In genomic region chr15:61102421-61103412, GRCm38 (mm10) we compare ENCODE assay signal across 8 mouse cellular contexts.
DNase-seq lines count a peak whose midpoint lies in the region; ATAC-seq and TF ChIP-seq lines count a peak whose summit lies in the region.

No protein-coding gene starts in this region.

- no peak for ATAC-seq in embryonic facial prominence, embryonic 12.5 days (ENCODE audit: insufficient number of reproducible peaks, insufficient read depth, low FRiP score, low TSS enrichment)
- ATAC-seq in midbrain, embryonic 11.5 days (ENCODE audit: low FRiP score), result peak; percentile 59; the same call in 1 of the 2 replicates

- WGBS in thymus, adult 2 months, result 73% methylated on average over 7 of the region's 7 CpGs
- WGBS in embryonic facial prominence, embryonic 12.5 days, result 28% methylated on average over 7 of the region's 7 CpGs
- WGBS in midbrain, embryonic 11.5 days, result 27% methylated on average over 7 of the region's 7 CpGs

- H3K4me2 ChIP-seq in embryonic facial prominence, embryonic 12.5 days (replicated peaks), result 0 out of 2 replicates have a peak overlapping the region, but pooled peaks have one; percentile 7
- peak overlapping the region; percentile 16; the same call in 1 of the 2 replicates for H3K4me2 ChIP-seq in midbrain, embryonic 11.5 days

- DNase-seq in cerebellum, postnatal 10 days, result peak; percentile 72 to 82
- no peak for DNase-seq in cerebellum, adult 9-11 months
- DNase-seq in thymus, adult 2 months, result peak; percentile 14
- DNase-seq in thymus, adult 18-20 months, result no peak
- peak; percentile 43 to 46 for DNase-seq in kidney, postnatal 36 days
- peak; percentile 93 for DNase-seq in midbrain, embryonic 11.5 days (ENCODE audit: low spot score, missing footprints)
- peak; percentile 25 for DNase-seq in thymus, postnatal 14 days

- TF ChIP-seq CTCF in thymus, adult 2 months (IDR thresholded peaks at IDR 0.05; ENCODE audit: borderline replicate concordance, control insufficient read depth, extremely low read depth, insufficient read depth, low read length, poor library complexity), result no peak

- H3K9ac ChIP-seq in embryonic facial prominence, embryonic 12.5 days, result no peak overlapping the region
- H3K9ac ChIP-seq in midbrain, embryonic 11.5 days (ENCODE audit: low read length), result no peak overlapping the region

- no peak overlapping the region for H3K27ac ChIP-seq in thymus, adult 2 months (ENCODE audit: control insufficient read depth, insufficient read depth, low read length)
- no peak overlapping the region for H3K27ac ChIP-seq in embryonic facial prominence, embryonic 12.5 days
- H3K27ac ChIP-seq in midbrain, embryonic 11.5 days (ENCODE audit: low read depth, low read length), result no peak overlapping the region

- no peaks in the 10 kb centered on the region for H3K4me1 ChIP-seq in thymus, adult 2 months (replicated peaks; ENCODE audit: control insufficient read depth, insufficient read depth, low read length)
- peaks cover 4% of the 10 kb centered on the region; the same call in 1 of the 2 replicates for H3K4me1 ChIP-seq in embryonic facial prominence, embryonic 12.5 days
- H3K4me1 ChIP-seq in midbrain, embryonic 11.5 days (ENCODE audit: control insufficient read depth, insufficient read depth, low read length), result no peaks in the 10 kb centered on the region

- no peak overlapping the region for H3K4me3 ChIP-seq in thymus, adult 2 months (ENCODE audit: control insufficient read depth, insufficient read depth, low read length)
- H3K4me3 ChIP-seq in embryonic facial prominence, embryonic 12.5 days, result no peak overlapping the region
- H3K4me3 ChIP-seq in midbrain, embryonic 11.5 days (ENCODE audit: low read depth, low read length), result no peak overlapping the region

- no peaks in the 10 kb centered on the region for H3K9me3 ChIP-seq in embryonic facial prominence, embryonic 12.5 days
- no peaks in the 10 kb centered on the region for H3K9me3 ChIP-seq in midbrain, embryonic 11.5 days (ENCODE audit: control insufficient read depth, low read length)

- no peaks in the 10 kb centered on the region for H3K27me3 ChIP-seq in thymus, adult 2 months (ENCODE audit: control insufficient read depth, insufficient read depth, low read length)
- H3K27me3 ChIP-seq in embryonic facial prominence, embryonic 12.5 days, result no peaks in the 10 kb centered on the region
- H3K27me3 ChIP-seq in midbrain, embryonic 11.5 days (ENCODE audit: control insufficient read depth, insufficient read depth, low read length), result no peaks in the 10 kb centered on the region

- TF ChIP-seq POLR2A in thymus, adult 2 months (IDR thresholded peaks at IDR 0.05; ENCODE audit: control insufficient read depth, extremely low read depth, insufficient read depth, low read length, poor library complexity), result no peak

- H3K36me3 ChIP-seq in thymus, adult 2 months (ENCODE audit: control insufficient read depth, insufficient read depth, low read length), result no peaks in the 10 kb centered on the region
- no peaks in the 10 kb centered on the region for H3K36me3 ChIP-seq in embryonic facial prominence, embryonic 12.5 days
- H3K36me3 ChIP-seq in midbrain, embryonic 11.5 days (ENCODE audit: control insufficient read depth, insufficient read depth, low read length), result no peaks in the 10 kb centered on the region

Comparison
In these comparisons a context has a peak if more than half of its experiments do, and no peak if none do; other contexts are left out.
1. DNase-seq: peak in cerebellum, postnatal 10 days (2 of 2), thymus, adult 2 months (single experiment), kidney, postnatal 36 days (2 of 2), midbrain, embryonic 11.5 days (single experiment) and thymus, postnatal 14 days (single experiment); none in cerebellum, adult 9-11 months (single experiment) and thymus, adult 18-20 months (0 of 2).